8 mouse cellular contexts compared by ENCODE assay signal in genomic region chr3:30599711-30600545, GRCm38 (mm10). TPM values are rescaled to one million over a fixed set of nuclear protein-coding genes. Genes with fewer than 3 reads are reported as not detected.
DNase-seq lines count a peak whose midpoint lies in the region; ATAC-seq lines count a peak whose summit lies in the region.

Gene Actrt3, minus strand, starts transcription at chr3:30599939.

- H3K9ac ChIP-seq in heart, embryonic 11.5 days (ENCODE audit: low read depth, low read length): peak within 1 kb of the TSS; percentile 69
- H3K9ac ChIP-seq in lung, embryonic 16.5 days (ENCODE audit: low read length): peak within 1 kb of the TSS; percentile 60

- H3K9me3 ChIP-seq in heart, embryonic 11.5 days (replicated peaks; ENCODE audit: control insufficient read depth, low read length): no peaks in the 10 kb centered on the region
- no peaks in the 10 kb centered on the region for H3K9me3 ChIP-seq in lung, embryonic 16.5 days (ENCODE audit: control insufficient read depth, low read length)

- H3K4me2 ChIP-seq in heart, embryonic 11.5 days: peak within 1 kb of the TSS; percentile 86
- peak within 1 kb of the TSS; percentile 73 for H3K4me2 ChIP-seq in lung, embryonic 16.5 days (ENCODE audit: low read depth, low read length)

- H3K27me3 ChIP-seq in heart, embryonic 11.5 days (ENCODE audit: control insufficient read depth, insufficient read depth, low read length): peaks cover 8% of the 10 kb centered on the region
- H3K27me3 ChIP-seq in lung, embryonic 16.5 days (ENCODE audit: control insufficient read depth, insufficient read depth, low read depth, low read length): peaks cover 3% of the 10 kb centered on the region; the same call in 1 of the 2 replicates

- peak within 1 kb of the TSS; percentile 91 for H3K4me3 ChIP-seq in heart, embryonic 11.5 days (ENCODE audit: low read depth, low read length)
- H3K4me3 ChIP-seq in lung, embryonic 16.5 days (ENCODE audit: low read length): peak within 1 kb of the TSS; percentile 58

- peak within 1 kb of the TSS; percentile 57 for H3K27ac ChIP-seq in heart, embryonic 11.5 days (ENCODE audit: low read depth, low read length)
- H3K27ac ChIP-seq in lung, embryonic 16.5 days (ENCODE audit: low read length): peak within 1 kb of the TSS; percentile 69; the same call in 1 of the 2 replicates

- DNase-seq in 416B (ENCODE audit: low read depth): peak; percentile 24
- DNase-seq in Muller cell, postnatal 12 days (ENCODE audit: inconsistent ontology term): peak; percentile 26
- DNase-seq in embryo, embryonic 10.5 days (ENCODE audit: low spot score): peak; percentile 66
- peak; percentile 45 to 51 for DNase-seq in layer of hippocampus, adult 18-20 months (ENCODE audit: low spot score in 2 of 2)
- DNase-seq in right cerebral cortex, adult 2 months (ENCODE audit: low spot score in 2 of 2): peak; percentile 59 to 62
- no peak for DNase-seq in ovary, postnatal 10 days (ENCODE audit: low spot score)

- H3K36me3 ChIP-seq in heart, embryonic 11.5 days (ENCODE audit: control insufficient read depth, insufficient read depth, low read length): 0 out of 2 replicates have a peak, but pooled peaks cover under 1% of the 10 kb centered on the region
- no peaks in the 10 kb centered on the region; the same call in 1 of the 2 replicates for H3K36me3 ChIP-seq in lung, embryonic 16.5 days (ENCODE audit: control insufficient read depth, insufficient read depth, low read length)

- peaks cover 4% of the 10 kb centered on the region; the same call in 1 of the 2 replicates for H3K4me1 ChIP-seq in heart, embryonic 11.5 days (ENCODE audit: control insufficient read depth, insufficient read depth, low read length)
- H3K4me1 ChIP-seq in lung, embryonic 16.5 days (replicated peaks; ENCODE audit: control insufficient read depth, insufficient read depth, low read length): peaks cover 12% of the 10 kb centered on the region

- no peak for ATAC-seq in heart, embryonic 11.5 days (replicated peaks; ENCODE audit: insufficient number of reproducible peaks, low FRiP score, low TSS enrichment)
- ATAC-seq in lung, embryonic 16.5 days (ENCODE audit: low read depth): no peak

- under 1% methylated on average over 32 of the region's 32 CpGs for WGBS in heart, embryonic 11.5 days (ENCODE audit: insufficient replicate concordance)
- WGBS in lung, embryonic 16.5 days: 2% methylated on average over 32 of the region's 32 CpGs

RNA-seq across cellular contexts. Expression of gene Actrt3, which starts in this region (rescaled TPM):
- polyA plus RNA-seq in heart, embryonic 11.5 days (2014; fragmentation: Nextera tagmentation; extraction: Ambion mirVana): not detected in 2 replicates
- under 1 TPM; 0.38 to 0.79 TPM for total RNA-seq in layer of hippocampus, adult 18-20 months (2021)
- 0.10 TPM in 1 of 2 replicates, not detected in the other for polyA plus RNA-seq in lung, embryonic 16.5 days (2015; fragmentation: Nextera tagmentation; extraction: Ambion mirVana)

Comparison
In these comparisons a context has a peak if more than half of its experiments do, and no peak if none do; other contexts are left out.
1. Peak in DNase-seq in layer of hippocampus, adult 18-20 months; RNA of the gene not detected or under 1 TPM.